Mouse (Mus musculus) ES-E14 (cell line): ENCODE data around the gene a. TPM values are rescaled to one million over a fixed set of nuclear protein-coding genes. Genes with fewer than 3 reads are reported as not detected.

ENCODE experiments used
- DNase-seq: peaks from one replicate; pipeline ENCODE4 v3.0.0-alpha.2; 2013; ENCODE audit warnings: low read depth, low spot score
- H3K27ac ChIP-seq: 2 replicates; pipeline ENCODE4 v1.5.1; 2012; ENCODE audit warnings: low read depth, mild to moderate bottlenecking, low read length, moderate library complexity, mixed read lengths; ENCODE audit not compliant: poor library complexity, insufficient read depth, severe bottlenecking
- H3K36me3 ChIP-seq: 2 replicates; pipeline ENCODE4 v1.6.1; 2012; ENCODE audit warnings: mild to moderate bottlenecking, low read length, moderate library complexity, mixed read lengths; ENCODE audit not compliant: control insufficient read depth, poor library complexity, insufficient read depth, severe bottlenecking
- H3K4me1 ChIP-seq, 2 experiments: fragments of 150-350 bp in 1 of 2; sonication (generic) in 1 of 2; 2 replicates each; pipeline ENCODE4 v1.6.1; 2012; ENCODE audit warnings: low read length in 2 of 2, mild to moderate bottlenecking in 1 of 2, mixed read lengths in 1 of 2; ENCODE audit not compliant: control insufficient read depth in 2 of 2, insufficient read depth in 2 of 2, poor library complexity in 1 of 2
- H3K4me3 ChIP-seq, 2 experiments: fragments of 150-350 bp in 1 of 2; sonication (generic) in 1 of 2; 2 replicates each; pipeline ENCODE4 v1.5.1; 2012; ENCODE audit warnings: low read length in 2 of 2, low read depth in 1 of 2, mild to moderate bottlenecking in 1 of 2, mixed read lengths in 1 of 2; ENCODE audit not compliant: insufficient read depth in 1 of 2, poor library complexity in 1 of 2, severe bottlenecking in 1 of 2
- H3K9ac ChIP-seq: 2 replicates; pipeline ENCODE4 v1.6.1; 2012; ENCODE audit warnings: low read depth, mild to moderate bottlenecking, low read length, mixed read lengths; ENCODE audit not compliant: poor library complexity, insufficient read depth, severe bottlenecking
- H3K9me3 ChIP-seq: fragments of 150-350 bp; sonication (generic); 2 replicates; pipeline ENCODE4 v1.6.1; 2012; ENCODE audit warnings: low read depth, mild to moderate bottlenecking, low read length; ENCODE audit not compliant: control insufficient read depth, insufficient read depth
- CHD2 ChIP-seq: IDR thresholded peaks from 2 replicates; pipeline ENCODE4 v1.6.1; 2014; ENCODE audit warnings: mild to moderate bottlenecking, low read depth, low read length, inconsistent platforms
- HCFC1 ChIP-seq: IDR thresholded peaks from 2 replicates; pipeline ENCODE4 v1.6.1; 2012; ENCODE audit warnings: low read length, inconsistent platforms, borderline replicate concordance; ENCODE audit not compliant: insufficient read depth
- MAFK ChIP-seq: IDR thresholded peaks from 2 replicates; pipeline ENCODE4 v1.6.1; 2014; ENCODE audit warnings: mild to moderate bottlenecking, low read depth, low read length, inconsistent platforms; ENCODE audit not compliant: insufficient read depth
- ZC3H11A ChIP-seq: IDR thresholded peaks from 2 replicates; pipeline ENCODE4 v1.6.1; 2012; ENCODE audit warnings: low read depth, mild to moderate bottlenecking, inconsistent platforms, low read length, borderline replicate concordance
- ZNF384 ChIP-seq: IDR thresholded peaks from 2 replicates; pipeline ENCODE4 v1.6.1; 2012; ENCODE audit warnings: low read depth, low read length, inconsistent platforms
- in situ Hi-C, 2 experiments: fragments of 600-800 bp; cut with MboI; formaldehyde crosslinking; loops; one replicate each; pipeline ENCODE4 v1.15.1; 2025; ENCODE audit warnings: low sequenced_read_pairs in 2 of 2, inconsistent platforms in 1 of 2; ENCODE audit not compliant: unreplicated experiment in 2 of 2
- total RNA-seq: library from RNA; depleted of rRNA; stranded (reverse); fragments of 300-350 nt; gene quantifications from 2 replicates; pipeline ENCODE4 v1.2.3, GENCODE M21; 2012

The a gene
- total RNA-seq, 1 experiment = 0.49 TPM

DNA sequence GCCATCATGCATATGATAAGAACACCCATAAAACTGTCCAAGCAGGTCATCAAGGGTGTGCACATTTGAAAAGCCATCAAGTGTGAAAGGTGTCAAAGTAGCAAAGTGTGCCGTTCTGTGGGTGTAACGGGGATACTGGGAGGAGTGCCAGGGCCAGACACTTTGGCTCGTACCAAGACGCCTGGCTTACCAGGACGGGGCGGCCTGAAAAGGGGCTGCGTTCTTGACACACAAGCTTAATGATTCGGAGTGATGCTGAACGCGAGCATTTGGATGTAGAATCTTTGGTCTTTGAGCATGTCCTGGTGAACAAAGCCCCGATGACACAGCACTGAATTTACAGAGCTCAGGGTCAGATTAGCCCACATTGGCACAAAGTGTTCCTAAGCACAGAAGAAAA is 4.4 kb upstream of the a start:
- Histone ChIP-seq H3K9me3 (no peaks in the 10 kb centered on the region), H3K27ac (no peak overlapping the region), H3K36me3 (no peaks in the 10 kb centered on the region), H3K9ac (no peak overlapping the region), H3K4me3 (no peak overlapping the region), H3K4me1 (peaks cover 2 to 11% of the 10 kb centered on the region in 2 experiments; a peak in 1 of 4 replicates)
- TF ChIP-seq CHD2 (no peak), ZC3H11A (no peak), HCFC1 (no peak), MAFK (no peak)
- DNase-seq = no peak
- in situ Hi-C loops = no loop called here

DNA sequence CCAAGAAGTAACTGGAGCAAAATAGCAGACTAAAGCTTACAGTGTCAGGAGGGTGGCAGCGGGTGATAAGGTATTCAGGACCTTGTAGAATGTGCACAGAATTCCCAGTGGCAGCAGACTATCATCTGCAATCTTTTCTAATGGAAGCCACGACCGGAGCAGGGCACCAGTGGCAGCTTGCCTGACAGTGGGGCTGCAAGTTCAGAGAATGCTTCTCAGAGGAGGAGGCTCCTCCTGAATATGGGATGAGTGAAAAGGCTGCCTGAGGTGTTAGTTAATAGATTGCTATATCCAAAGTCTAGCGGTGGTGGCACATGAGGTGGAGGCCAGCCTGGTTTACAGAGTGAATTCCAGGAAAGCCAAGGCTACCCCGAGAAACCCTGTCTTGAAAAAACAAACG is 1.8 kb upstream of the a start:
- no peaks in the 10 kb centered on the region for H3K9me3 ChIP-seq
- H3K4me1 ChIP-seq = peaks cover 2 to 14% of the 10 kb centered on the region in 2 experiments; a peak in 2 of 4 replicates
- in situ Hi-C loops = no loop called here
- TF ChIP-seq ZNF384 = no peak
- TF ChIP-seq HCFC1 = no peak
- no peak for TF ChIP-seq ZC3H11A
- TF ChIP-seq MAFK = no peak
- TF ChIP-seq CHD2 = no peak
- DNase-seq = no peak
- no peak overlapping the region; the same call in 1 of the 2 replicates for H3K27ac ChIP-seq
- H3K9ac ChIP-seq = no peak overlapping the region
- H3K4me3 ChIP-seq = no peak overlapping the region
- H3K36me3 ChIP-seq = no peaks in the 10 kb centered on the region

DNA sequence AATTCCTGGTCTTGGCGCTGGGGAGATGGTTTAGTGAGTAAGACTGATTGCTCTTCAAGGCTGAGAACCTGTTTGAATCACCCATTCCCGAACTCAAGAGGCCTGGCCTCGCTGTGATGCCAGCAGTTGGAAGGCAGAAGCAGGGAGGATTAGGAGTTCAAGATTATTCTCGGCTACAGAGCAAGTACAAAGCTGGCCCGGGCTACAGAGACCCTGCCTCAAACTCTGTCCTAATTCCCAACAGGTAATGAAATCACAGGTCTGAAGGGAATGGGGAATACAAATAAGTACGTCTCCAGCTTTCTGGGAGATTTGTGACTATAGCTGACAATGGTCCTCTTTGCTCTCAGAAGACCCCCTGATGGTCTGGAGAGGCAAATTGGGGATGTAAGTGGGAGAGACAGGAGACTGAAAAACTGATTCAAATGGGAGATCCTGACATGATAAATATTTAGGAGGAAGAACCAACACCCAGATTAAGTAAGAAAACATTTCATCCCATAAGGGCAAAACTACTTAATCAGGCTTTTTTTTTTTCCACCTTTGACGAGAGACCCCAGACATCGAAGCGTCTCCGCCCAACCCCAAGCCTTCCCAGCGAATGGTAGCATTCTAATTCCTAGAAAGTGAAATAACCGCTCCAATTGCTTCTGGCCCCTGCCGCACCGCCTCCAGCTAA is 1.1 kb upstream of the a start:
- Histone ChIP-seq H3K9ac (peak overlapping the region; percentile 33; the same call in 1 of the 2 replicates), H3K27ac (peak overlapping the region; percentile 10; the same call in 1 of the 2 replicates), H3K9me3 (no peaks in the 10 kb centered on the region), H3K4me1 (peaks cover 2 to 14% of the 10 kb centered on the region in 2 experiments; a peak in 2 of 4 replicates), H3K4me3 (peak overlapping the region; percentile 35 to 78), H3K36me3 (no peaks in the 10 kb centered on the region)
- in situ Hi-C loops = no loop called here
- DNase-seq = no peak
- TF ChIP-seq ZNF384 = peak; percentile 89
- TF ChIP-seq ZC3H11A = no peak
- no peak for TF ChIP-seq CHD2
- TF ChIP-seq HCFC1 = no peak
- TF ChIP-seq MAFK = no peak

DNA sequence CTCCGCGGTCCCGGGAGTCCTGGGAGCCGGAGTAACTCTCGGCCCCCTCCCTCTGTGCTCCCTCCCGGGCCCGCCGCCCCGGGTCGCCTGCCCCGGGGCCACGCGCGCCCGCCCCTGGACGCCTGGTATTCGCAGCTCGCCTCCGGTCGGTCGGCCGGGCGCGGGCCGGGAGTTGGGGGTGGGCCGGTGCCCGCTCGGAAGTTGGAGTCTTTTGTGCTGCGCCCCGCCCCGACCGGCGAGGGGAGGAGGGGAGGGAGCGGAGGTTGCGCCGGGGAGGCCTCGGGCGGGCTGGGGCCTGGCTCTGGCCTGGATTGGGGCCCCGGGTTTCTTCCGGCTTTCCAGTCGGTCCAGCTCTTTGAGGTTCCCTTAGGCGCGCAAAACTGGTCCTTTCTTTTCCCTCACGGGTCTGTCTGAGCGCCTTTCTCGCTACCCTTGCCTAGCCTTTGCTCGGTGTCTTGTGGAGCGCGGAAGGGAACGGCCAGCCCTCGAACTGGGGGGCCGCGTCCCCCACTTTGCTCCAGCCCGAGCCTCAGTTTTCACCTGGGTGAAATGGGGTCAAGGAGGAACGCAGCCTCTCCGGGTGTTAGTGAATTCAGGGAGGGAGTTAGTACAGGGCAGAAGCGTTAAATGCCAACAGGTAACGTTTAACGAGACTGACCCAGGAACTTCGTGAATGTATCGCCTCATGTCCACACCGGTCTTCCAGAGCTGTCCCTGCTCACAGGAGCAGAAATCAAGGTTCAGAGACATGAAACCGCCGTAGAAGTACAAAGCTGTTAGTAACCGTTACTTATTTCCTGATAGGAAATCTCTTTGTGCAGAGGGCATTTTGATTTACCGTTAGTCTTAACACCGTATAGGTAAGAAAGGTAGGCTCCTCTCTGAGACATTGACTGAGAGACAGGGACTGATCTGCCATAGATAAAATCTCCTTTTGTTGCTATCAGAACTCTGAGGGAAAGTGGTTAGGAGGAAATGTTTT is 750 bp downstream of the a start:
- peak overlapping the region; percentile 96 for H3K27ac ChIP-seq

More for the DNA sequence above, 750 bp downstream of the a start:
- peaks cover under 1 to 5% of the 10 kb centered on the region in 2 experiments; a peak in 2 of 4 replicates for H3K4me1 ChIP-seq
- peak overlapping the region; percentile 98 for H3K9ac ChIP-seq
- no peaks in the 10 kb centered on the region for H3K9me3 ChIP-seq
- in situ Hi-C loops = no loop called here
- H3K36me3 ChIP-seq = no peaks in the 10 kb centered on the region
- DNase-seq = no peak
- peak overlapping the region; percentile 84 to 94 for H3K4me3 ChIP-seq
- TF ChIP-seq HCFC1 (no peak), MAFK (no peak), CHD2 (no peak), ZNF384 (no peak)
